ENCODE assay signal across 10 mouse cellular contexts in the genomic region with DNA sequence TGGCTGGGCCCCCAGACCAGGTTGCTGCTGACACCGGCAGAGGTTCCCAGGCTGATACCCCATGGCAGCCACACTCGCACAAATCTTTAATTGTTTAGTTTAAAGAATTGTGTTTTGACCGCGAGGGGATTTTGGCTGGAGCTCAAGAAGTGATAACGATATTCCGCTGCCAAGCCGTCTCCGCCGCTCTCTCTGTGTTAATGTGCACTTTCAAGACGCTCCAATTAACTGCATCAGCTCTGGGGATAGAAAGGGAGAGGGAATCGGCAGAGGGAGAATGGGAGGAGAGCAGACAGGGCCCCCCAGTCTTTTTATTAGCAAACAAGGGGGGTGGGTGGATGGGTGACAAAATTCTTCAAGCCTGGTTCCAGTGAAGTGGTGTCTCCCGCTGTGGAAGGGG. TPM values are rescaled to one million over a fixed set of nuclear protein-coding genes. Genes with fewer than 3 reads are reported as not detected.
DNase-seq lines count a peak whose midpoint lies in the region; ATAC-seq and TF ChIP-seq lines count a peak whose summit lies in the region.
"Had no signal": no experiment of that assay in that cellular context is flagged by ENCODE, and none has a peak within 500 bp of the region (broad histone marks: within the 10 kb centered on the region; RNA-seq: fewer than 3 reads in every experiment).

No protein-coding gene starts in this region.

- H3K4me3 ChIP-seq in lung, embryonic 14.5 days (ENCODE audit: low read depth, low read length) = no peak overlapping the region
- H3K4me3 ChIP-seq in embryonic facial prominence, embryonic 14.5 days (ENCODE audit: low read depth, low read length) = no peak overlapping the region
- H3K4me3 ChIP-seq in forebrain, embryonic 15.5 days = no peak overlapping the region
- no peak overlapping the region for H3K4me3 ChIP-seq in midbrain, embryonic 14.5 days (replicated peaks; ENCODE audit: low read depth, low read length)

- no peak overlapping the region for H3K9ac ChIP-seq in lung, embryonic 14.5 days
- no peak overlapping the region for H3K9ac ChIP-seq in embryonic facial prominence, embryonic 14.5 days (ENCODE audit: low read depth, low read length)
- H3K9ac ChIP-seq in forebrain, embryonic 15.5 days (replicated peaks) = no peak overlapping the region; the same call in 1 of the 2 replicates
- no peak overlapping the region for H3K9ac ChIP-seq in midbrain, embryonic 14.5 days (replicated peaks; ENCODE audit: low read length)

- H3K27me3 ChIP-seq in lung, embryonic 14.5 days (ENCODE audit: insufficient read depth, low read length) = no peaks in the 10 kb centered on the region
- 0 out of 2 replicates have a peak, but pooled peaks cover 4% of the 10 kb centered on the region for H3K27me3 ChIP-seq in embryonic facial prominence, embryonic 14.5 days (replicated peaks; ENCODE audit: control insufficient read depth, insufficient read depth, low read length)
- H3K27me3 ChIP-seq in forebrain, embryonic 15.5 days = peaks cover 8% of the 10 kb centered on the region; the same call in 1 of the 2 replicates
- 0 out of 2 replicates have a peak, but pooled peaks cover 7% of the 10 kb centered on the region for H3K27me3 ChIP-seq in midbrain, embryonic 14.5 days (ENCODE audit: control insufficient read depth, insufficient read depth, low read length)

- 5% methylated on average over 12 of the region's 12 CpGs for WGBS in lung, embryonic 14.5 days
- 16% methylated on average over 12 of the region's 12 CpGs for WGBS in embryonic facial prominence, embryonic 14.5 days
- 4% methylated on average over 12 of the region's 12 CpGs for WGBS in forebrain, embryonic 15.5 days
- WGBS in midbrain, embryonic 14.5 days = 9% methylated on average over 12 of the region's 12 CpGs

- no peaks in the 10 kb centered on the region for H3K36me3 ChIP-seq in lung, embryonic 14.5 days (ENCODE audit: insufficient read depth)
- H3K36me3 ChIP-seq in embryonic facial prominence, embryonic 14.5 days (ENCODE audit: control insufficient read depth, insufficient read depth, low read length) = no peaks in the 10 kb centered on the region
- no peaks in the 10 kb centered on the region for H3K36me3 ChIP-seq in forebrain, embryonic 15.5 days
- no peaks in the 10 kb centered on the region for H3K36me3 ChIP-seq in midbrain, embryonic 14.5 days (ENCODE audit: control insufficient read depth, insufficient read depth, low read length)

- DNase-seq in lung, embryonic 14.5 days = peak; percentile 93
- no peak for DNase-seq in lung, postnatal 14 days
- DNase-seq in embryonic facial prominence, embryonic 14.5 days (ENCODE audit: low spot score) = peak; percentile 76
- DNase-seq in midbrain, embryonic 14.5 days = peak; percentile 70
- no peak for DNase-seq in adrenal gland, postnatal 36 days
- DNase-seq: adrenal gland, postnatal 14 days had no signal

- ATAC-seq in lung, embryonic 14.5 days (ENCODE audit: insufficient read depth) = peak; percentile 35; the same call in 1 of the 2 replicates
- ATAC-seq in embryonic facial prominence, embryonic 14.5 days (ENCODE audit: low read depth) = no peak
- ATAC-seq in forebrain, embryonic 15.5 days (replicated peaks) = peak; percentile 77
- no peak for ATAC-seq in midbrain, embryonic 14.5 days (ENCODE audit: low FRiP score, low TSS enrichment)
- ATAC-seq in frontal cortex, adult (ENCODE audit: low TSS enrichment) = no peak

- H3K4me2 ChIP-seq in lung, embryonic 14.5 days = peak overlapping the region; percentile 27; the same call in 1 of the 2 replicates
- H3K4me2 ChIP-seq in embryonic facial prominence, embryonic 14.5 days (ENCODE audit: low read depth, low read length) = peak overlapping the region; percentile 15
- H3K4me2 ChIP-seq in forebrain, embryonic 15.5 days (replicated peaks) = peak overlapping the region; percentile 29; the same call in 1 of the 2 replicates
- H3K4me2 ChIP-seq in midbrain, embryonic 14.5 days (ENCODE audit: low read length) = no peak overlapping the region

- H3K27ac ChIP-seq in lung, embryonic 14.5 days (ENCODE audit: low read depth) = peak overlapping the region; percentile 71
- no peak overlapping the region; the same call in 1 of the 2 replicates for H3K27ac ChIP-seq in embryonic facial prominence, embryonic 14.5 days (replicated peaks; ENCODE audit: low read depth, low read length)
- peak overlapping the region; percentile 80 for H3K27ac ChIP-seq in forebrain, embryonic 15.5 days (replicated peaks)
- 0 out of 2 replicates have a peak overlapping the region, but pooled peaks have one; percentile 26 for H3K27ac ChIP-seq in midbrain, embryonic 14.5 days (replicated peaks; ENCODE audit: low read depth, low read length)

- TF ChIP-seq CTCF in lung, embryonic 14.5 days (IDR thresholded peaks at IDR 0.05; ENCODE audit: low read depth) = no peak; the same call in 1 of the 2 replicates

- H3K9me3 ChIP-seq in lung, embryonic 14.5 days (ENCODE audit: low read depth, low read length) = no peaks in the 10 kb centered on the region
- H3K9me3 ChIP-seq in embryonic facial prominence, embryonic 14.5 days (ENCODE audit: control insufficient read depth, low read length) = no peaks in the 10 kb centered on the region
- H3K9me3 ChIP-seq in forebrain, embryonic 15.5 days = no peaks in the 10 kb centered on the region
- no peaks in the 10 kb centered on the region for H3K9me3 ChIP-seq in midbrain, embryonic 14.5 days (ENCODE audit: control insufficient read depth, low read length)

- peaks cover 44% of the 10 kb centered on the region for H3K4me1 ChIP-seq in lung, embryonic 14.5 days (ENCODE audit: insufficient read depth)
- H3K4me1 ChIP-seq in embryonic facial prominence, embryonic 14.5 days (ENCODE audit: control insufficient read depth, insufficient read depth, low read length) = peaks cover 36% of the 10 kb centered on the region
- peaks cover 39% of the 10 kb centered on the region for H3K4me1 ChIP-seq in forebrain, embryonic 15.5 days
- peaks cover 18% of the 10 kb centered on the region for H3K4me1 ChIP-seq in midbrain, embryonic 14.5 days (ENCODE audit: control insufficient read depth, insufficient read depth, low read length)

RNA-seq across cellular contexts. Expression of gene 1700122O11Rik, which starts 8.9 kb away (rescaled TPM):
- polyA plus RNA-seq in lung, embryonic 14.5 days (2014; fragmentation: Nextera tagmentation; extraction: Ambion mirVana) = not detected in 2 replicates
- not detected in 2 replicates for polyA plus RNA-seq in embryonic facial prominence, embryonic 14.5 days (2014; fragmentation: Nextera tagmentation; extraction: Ambion mirVana)
- polyA plus RNA-seq in forebrain, embryonic 15.5 days (2015; fragmentation: Nextera tagmentation; extraction: Ambion mirVana) = not detected in 2 replicates
- polyA plus RNA-seq in midbrain, embryonic 14.5 days (2014; fragmentation: Nextera tagmentation; extraction: Ambion mirVana) = not detected in 2 replicates
- total RNA-seq in adrenal gland, postnatal 36 days (2021) = not detected
- total RNA-seq: adrenal gland, postnatal 14 days; hematopoietic stem cell, adult 5-6 weeks; left cerebral cortex, postnatal 10 days had no signal

RNA-seq across cellular contexts. Expression of gene 1700067P10Rik, which starts 59.9 kb away (rescaled TPM):
- not detected in 2 replicates for polyA plus RNA-seq in lung, embryonic 14.5 days (2014; fragmentation: Nextera tagmentation; extraction: Ambion mirVana)
- polyA plus RNA-seq in embryonic facial prominence, embryonic 14.5 days (2014; fragmentation: Nextera tagmentation; extraction: Ambion mirVana) = not detected in 2 replicates
- not detected in 2 replicates for polyA plus RNA-seq in forebrain, embryonic 15.5 days (2015; fragmentation: Nextera tagmentation; extraction: Ambion mirVana)
- not detected in 2 replicates for polyA plus RNA-seq in midbrain, embryonic 14.5 days (2014; fragmentation: Nextera tagmentation; extraction: Ambion mirVana)
- not detected for total RNA-seq in adrenal gland, postnatal 36 days (2021)
- total RNA-seq: adrenal gland, postnatal 14 days; hematopoietic stem cell, adult 5-6 weeks; left cerebral cortex, postnatal 10 days had no signal

Comparison
In these comparisons a context has a peak if more than half of its experiments do, and no peak if none do; other contexts are left out.
1. DNase-seq: peak in lung, embryonic 14.5 days (single experiment), embryonic facial prominence, embryonic 14.5 days (single experiment) and midbrain, embryonic 14.5 days (single experiment); none in lung, postnatal 14 days (single experiment) and adrenal gland, postnatal 36 days (0 of 2).
2. ATAC-seq: peak in lung, embryonic 14.5 days (single experiment) and forebrain, embryonic 15.5 days (single experiment); none in embryonic facial prominence, embryonic 14.5 days (single experiment), midbrain, embryonic 14.5 days (single experiment) and frontal cortex, adult (single experiment).